Mouse (Mus musculus) kidney, embryonic 16.5 days (tissue): Measurements from ENCODE around the gene Gm44790. TPM values are rescaled to one million over a fixed set of nuclear protein-coding genes. Genes with fewer than 3 reads are reported as not detected.

Source experiments
- ATAC-seq: fragments of 200-750 bp; cut with Nextera tagmentation; 2 replicates; pipeline ENCODE4 v1.8.0; 2017; ENCODE audit warnings: moderate TSS enrichment; ENCODE audit not compliant: low FRiP score, low TSS enrichment
- H3K27ac ChIP-seq: fragments of 300-500 bp; sonication (generic); 2 replicates; pipeline ENCODE4 v1.5.1; 2014; ENCODE audit warnings: low read length
- H3K27me3 ChIP-seq: fragments of 300-500 bp; sonication (generic); 2 replicates; pipeline ENCODE4 v1.6.1; 2014; ENCODE audit warnings: low read length, control low read depth, mixed read lengths; ENCODE audit not compliant: insufficient read depth
- H3K36me3 ChIP-seq: fragments of 300-500 bp; sonication (generic); 2 replicates; pipeline ENCODE4 v1.6.1; 2014; ENCODE audit warnings: low read length, control low read depth, mixed read lengths; ENCODE audit not compliant: insufficient read depth
- H3K4me1 ChIP-seq: fragments of 300-500 bp; sonication (generic); 2 replicates; pipeline ENCODE4 v1.6.1; 2014; ENCODE audit warnings: low read length, control low read depth, mixed read lengths; ENCODE audit not compliant: insufficient read depth
- H3K4me2 ChIP-seq: fragments of 300-500 bp; sonication (generic); replicated peaks from 2 replicates; pipeline ENCODE4 v1.6.1; 2014; ENCODE audit warnings: low read depth, low read length
- H3K4me3 ChIP-seq: fragments of 300-500 bp; sonication (generic); 2 replicates; pipeline ENCODE4 v1.5.1; 2014; ENCODE audit warnings: mild to moderate bottlenecking, low read length
- H3K9ac ChIP-seq: fragments of 300-500 bp; sonication (generic); replicated peaks from 2 replicates; pipeline ENCODE4 v1.6.1; 2014; ENCODE audit warnings: low read length
- H3K9me3 ChIP-seq: fragments of 300-500 bp; sonication (generic); 2 replicates; pipeline ENCODE4 v1.6.1; 2016; ENCODE audit warnings: low read length, control low read depth
- WGBS: fragments of 180-500 bp; shearing (Covaris S2); extraction: QIAGEN DNeasy Blood & Tissue Kit; methylation state at CpG from one replicate; pipeline ENCODE4 v1.1.7; 2014; 5-methylcytosine and 5-hydroxymethylcytosine counted together
- polyA plus RNA-seq: library from polyadenylated mRNA; unstranded; fragments of >200 nt; fragmentation: Nextera tagmentation; extraction: Ambion mirVana; gene quantifications from 2 replicates; pipeline ENCODE4 v1.2.1, GENCODE M21; 2015

The Gm44790 gene
- polyA plus RNA-seq, 1 experiment from 2014 or later, result not detected

- Histone ChIP-seq H3K9ac (no peak overlapping the region), H3K4me3 (no peak overlapping the region), H3K4me1 (no peaks in the 10 kb centered on the region), H3K27me3 (no peaks in the 10 kb centered on the region), H3K4me2 (no peak overlapping the region), H3K36me3 (peaks cover 45% of the 10 kb centered on the region), H3K9me3 (no peaks in the 10 kb centered on the region), H3K27ac (no peak overlapping the region)
- ATAC-seq, result no peak
- 92% methylated on average over 1 of the region's 1 CpGs for WGBS
Measured at GRCm38 (mm10) chr6:86433696-86434095, 7.2 kb downstream of the Gm44790 start.

DNA sequence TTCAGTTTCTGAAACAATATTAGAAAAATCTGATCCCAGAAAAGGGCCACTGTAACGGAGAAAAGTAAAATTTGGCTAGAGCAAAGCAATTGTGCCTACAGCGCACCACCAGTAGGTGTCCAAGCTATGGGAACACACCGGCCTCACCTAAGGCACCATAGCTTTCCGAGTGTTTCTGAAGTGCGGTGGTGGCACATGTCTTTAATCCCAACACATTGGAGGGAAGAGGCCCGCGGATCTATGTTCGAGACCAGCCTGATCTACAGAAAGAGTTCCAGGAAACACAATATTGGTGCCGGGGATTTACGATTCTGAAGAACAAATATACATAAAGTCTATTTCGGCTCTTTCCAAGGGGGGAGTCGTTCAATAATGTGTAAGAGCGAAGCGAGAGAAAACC lies 11.3 kb downstream of the Gm44790 start:
- peak; percentile 66; the same call in 1 of the 2 replicates for ATAC-seq
- 2% methylated on average over 14 of the region's 14 CpGs for whole genome bisulfite sequencing
- H3K9me3 ChIP-seq, result no peaks in the 10 kb centered on the region
- H3K36me3 ChIP-seq, result peaks cover 26% of the 10 kb centered on the region
- H3K27me3 ChIP-seq, result no peaks in the 10 kb centered on the region
- peak overlapping the region; percentile 79 for H3K4me2 ChIP-seq
- peaks cover 8% of the 10 kb centered on the region for H3K4me1 ChIP-seq
- H3K27ac ChIP-seq, result peak overlapping the region; percentile 94
- H3K9ac ChIP-seq, result peak overlapping the region; percentile 86
- H3K4me3 ChIP-seq, result peak overlapping the region; percentile 64

DNA sequence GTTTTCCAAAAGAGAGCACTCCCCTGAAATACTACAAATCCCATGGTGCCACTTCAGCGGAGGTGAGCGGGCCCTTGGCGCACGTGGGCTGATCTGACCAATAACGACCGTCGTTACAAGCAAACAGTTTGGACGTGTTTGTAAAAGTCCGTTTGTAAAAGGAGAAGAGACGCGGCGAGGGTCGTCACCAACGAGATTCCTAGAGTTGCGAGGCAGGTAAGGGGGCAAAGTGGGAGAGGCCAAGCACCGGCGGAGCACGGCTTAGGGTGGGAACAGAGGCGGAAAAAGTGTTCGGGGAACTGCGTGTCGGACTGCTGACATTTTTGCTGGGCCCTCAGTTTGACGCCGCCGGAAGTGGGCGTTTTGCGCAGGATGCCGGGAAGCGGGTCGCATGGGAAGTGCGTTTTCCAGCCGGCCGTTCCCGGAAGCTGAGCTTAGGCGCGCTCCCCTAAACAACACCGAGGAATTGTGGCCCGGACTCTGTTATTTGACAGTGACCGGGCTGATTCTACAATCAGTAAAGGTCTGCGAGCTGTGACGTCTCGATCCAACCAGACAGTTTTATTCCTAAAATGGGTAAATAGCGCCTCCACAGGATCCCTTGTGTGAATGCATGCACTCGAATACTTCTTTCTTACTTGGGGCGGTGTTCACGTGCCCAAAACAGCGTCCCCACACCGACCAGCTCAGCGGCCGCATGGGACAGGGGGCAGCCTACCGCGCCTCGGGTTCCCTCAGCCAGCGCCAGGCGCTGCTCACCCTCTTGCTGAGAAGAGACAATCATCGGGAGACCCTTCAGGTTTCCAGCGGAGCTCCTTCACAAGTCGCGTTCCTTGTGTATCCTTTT lies 12.0 kb downstream of the Gm44790 start, which contains the start of gene C87436:
C87436 (plus strand) TSS at position 103 of the 847 bp plus-strand sequence.
- H3K4me2 ChIP-seq, result peak within 1 kb of the TSS; percentile 79
- H3K9ac ChIP-seq, result peak within 1 kb of the TSS; percentile 86
- H3K4me1 ChIP-seq, result peaks cover 8% of the 10 kb centered on the region
- H3K36me3 ChIP-seq, result peaks cover 24% of the 10 kb centered on the region
- peak within 1 kb of the TSS; percentile 94 for H3K27ac ChIP-seq
- H3K27me3 ChIP-seq, result no peaks in the 10 kb centered on the region
- WGBS, result under 1% methylated on average over 59 of the region's 59 CpGs
- H3K9me3 ChIP-seq, result no peaks in the 10 kb centered on the region
- ATAC-seq, result peak; percentile 94
- peak within 1 kb of the TSS; percentile 64 for H3K4me3 ChIP-seq

DNA sequence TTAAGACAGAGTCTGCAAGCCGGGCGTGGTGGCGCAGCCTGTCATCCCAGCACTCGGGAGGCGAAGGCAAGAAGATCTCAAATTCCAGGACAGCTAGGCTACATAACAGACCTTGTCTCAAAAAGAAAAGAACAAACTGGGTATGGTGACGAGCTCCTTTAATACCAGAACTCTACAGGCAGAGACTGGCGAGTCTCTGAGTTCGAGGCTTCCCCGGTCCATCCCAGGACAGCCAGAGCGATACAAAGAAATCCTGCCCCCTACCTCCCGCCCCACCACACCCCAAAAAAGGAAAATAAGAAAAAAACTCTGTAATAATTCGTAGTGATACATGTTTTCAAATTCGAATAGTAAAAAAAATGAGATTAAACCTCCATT lies 12.7 kb downstream of the Gm44790 start:
- Histone ChIP-seq H3K9ac (peak overlapping the region; percentile 86), H3K4me1 (peaks cover 8% of the 10 kb centered on the region), H3K4me3 (peak overlapping the region; percentile 64), H3K27me3 (no peaks in the 10 kb centered on the region), H3K9me3 (no peaks in the 10 kb centered on the region), H3K4me2 (peak overlapping the region; percentile 79), H3K36me3 (peaks cover 23% of the 10 kb centered on the region), H3K27ac (peak overlapping the region; percentile 94)
- 6% methylated on average over 13 of the region's 13 CpGs for WGBS
- no peak; the same call in 1 of the 2 replicates for ATAC-seq

GRCm38 (mm10) chr6:86439531-86439930 lies 13.1 kb downstream of the Gm44790 start:
- peak overlapping the region; percentile 64 for H3K4me3 ChIP-seq
- 93% methylated on average over 1 of the region's 1 CpGs for WGBS
- peaks cover 20% of the 10 kb centered on the region for H3K36me3 ChIP-seq
- ATAC-seq, result no peak
- H3K9me3 ChIP-seq, result no peaks in the 10 kb centered on the region
- H3K9ac ChIP-seq, result peak overlapping the region; percentile 86
- peaks cover 8% of the 10 kb centered on the region for H3K4me1 ChIP-seq
- no peaks in the 10 kb centered on the region for H3K27me3 ChIP-seq
- no peak overlapping the region for H3K27ac ChIP-seq
- peak overlapping the region; percentile 79 for H3K4me2 ChIP-seq

DNA sequence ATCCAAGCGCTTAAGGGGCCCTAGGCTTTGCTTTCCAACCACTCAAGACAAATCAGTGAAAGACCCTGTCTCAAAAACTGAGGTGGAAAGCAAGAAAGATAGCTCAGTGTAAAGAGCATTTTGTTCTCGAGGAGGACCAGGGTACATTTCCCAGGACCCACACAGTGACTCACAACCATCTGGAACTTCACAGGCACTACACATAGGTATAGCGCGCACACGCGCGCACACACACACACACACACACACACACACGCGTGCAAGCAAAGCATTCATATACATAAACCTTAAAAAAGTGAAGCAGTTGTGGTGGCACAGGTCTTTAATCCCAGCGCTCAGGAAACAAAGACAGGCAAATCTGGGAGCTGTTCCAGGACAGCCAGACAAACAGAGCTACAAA lies 15.1 kb downstream of the Gm44790 start:
- Histone ChIP-seq H3K27ac (no peak overlapping the region), H3K9ac (no peak overlapping the region), H3K4me1 (peaks cover 8% of the 10 kb centered on the region), H3K27me3 (no peaks in the 10 kb centered on the region), H3K9me3 (no peaks in the 10 kb centered on the region), H3K4me3 (no peak overlapping the region), H3K4me2 (no peak overlapping the region), H3K36me3 (peaks cover 19% of the 10 kb centered on the region)
- WGBS, result 96% methylated on average over 10 of the region's 10 CpGs
- no peak for ATAC-seq

DNA sequence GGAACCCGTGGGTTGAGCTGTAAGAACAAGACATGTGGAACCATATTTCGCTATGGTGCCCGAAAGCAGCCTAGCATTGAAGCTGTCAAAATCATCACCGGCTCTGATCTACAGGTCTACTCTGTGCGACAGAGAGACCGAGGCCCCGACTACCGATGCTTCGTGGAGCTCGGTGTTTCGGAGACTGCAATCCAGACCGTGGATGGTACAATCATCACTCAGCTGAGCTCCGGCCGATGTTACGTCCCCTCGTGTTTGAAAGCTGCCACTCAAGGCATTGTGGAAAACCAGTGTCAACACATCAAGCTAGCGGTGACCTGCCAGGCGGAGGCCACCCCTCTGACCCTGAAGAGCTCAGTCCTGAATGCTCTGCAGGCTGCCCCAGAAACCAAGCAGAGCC lies 19.1 kb downstream of the Gm44790 start:
- ATAC-seq, result no peak
- no peak overlapping the region for H3K4me2 ChIP-seq
- no peaks in the 10 kb centered on the region for H3K9me3 ChIP-seq
- H3K27ac ChIP-seq, result no peak overlapping the region
- peaks cover 44% of the 10 kb centered on the region for H3K36me3 ChIP-seq
- H3K4me3 ChIP-seq, result no peak overlapping the region
- 93% methylated on average over 18 of the region's 18 CpGs for WGBS
- H3K27me3 ChIP-seq, result no peaks in the 10 kb centered on the region
- no peaks in the 10 kb centered on the region for H3K4me1 ChIP-seq
- no peak overlapping the region for H3K9ac ChIP-seq

GRCm38 (mm10) chr6:86446927-86447568 lies 20.6 kb downstream of the Gm44790 start:
- 96% methylated on average over 1 of the region's 1 CpGs for WGBS

GRCm38 (mm10) chr6:86456727-86457126 lies 30.3 kb downstream of the Gm44790 start:
- H3K9me3 ChIP-seq, result no peaks in the 10 kb centered on the region
- no peak overlapping the region for H3K4me2 ChIP-seq
- no peaks in the 10 kb centered on the region for H3K4me1 ChIP-seq
- ATAC-seq, result no peak
- peaks cover 31% of the 10 kb centered on the region for H3K36me3 ChIP-seq
- H3K27ac ChIP-seq, result no peak overlapping the region
- 94% methylated on average over 3 of the region's 3 CpGs for WGBS
- no peak overlapping the region for H3K4me3 ChIP-seq
- no peaks in the 10 kb centered on the region for H3K27me3 ChIP-seq
- H3K9ac ChIP-seq, result no peak overlapping the region

More at GRCm38 (mm10) chr6:86446927-86447568, 20.6 kb downstream of the Gm44790 start:
- no peak overlapping the region for H3K4me2 ChIP-seq
- ATAC-seq, result no peak
- peaks cover 51% of the 10 kb centered on the region for H3K36me3 ChIP-seq
- no peak overlapping the region for H3K9ac ChIP-seq
- no peak overlapping the region for H3K27ac ChIP-seq
- no peak overlapping the region for H3K4me3 ChIP-seq
- no peaks in the 10 kb centered on the region for H3K27me3 ChIP-seq
- H3K9me3 ChIP-seq, result no peaks in the 10 kb centered on the region
- H3K4me1 ChIP-seq, result no peaks in the 10 kb centered on the region

DNA sequence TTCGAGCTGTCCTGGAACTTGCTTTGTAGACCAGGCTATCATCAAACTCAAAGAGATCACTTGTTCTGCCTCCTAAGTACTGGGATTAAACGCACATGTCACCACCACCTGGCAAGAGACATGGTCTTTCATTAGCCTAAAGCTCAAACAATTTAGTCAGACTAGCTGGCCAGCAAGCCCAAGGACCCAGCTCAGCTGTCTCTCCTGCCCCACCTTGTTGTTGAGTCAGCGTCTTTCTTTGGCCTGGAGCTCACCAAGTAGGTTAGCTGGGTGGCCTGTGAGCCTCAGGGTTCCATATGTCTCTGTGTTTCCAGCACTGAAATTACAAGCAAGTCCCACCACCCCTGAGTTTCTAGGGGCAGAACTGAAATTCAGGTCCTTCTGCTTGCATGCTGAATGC lies 36.6 kb downstream of the Gm44790 start:
- WGBS, result 88% methylated on average over 3 of the region's 3 CpGs

More for the DNA sequence above, 36.6 kb downstream of the Gm44790 start:
- Histone ChIP-seq H3K9ac (no peak overlapping the region), H3K9me3 (no peaks in the 10 kb centered on the region), H3K27ac (no peak overlapping the region), H3K27me3 (no peaks in the 10 kb centered on the region), H3K36me3 (peaks cover 34% of the 10 kb centered on the region; the same call in 1 of the 2 replicates), H3K4me1 (no peaks in the 10 kb centered on the region), H3K4me2 (no peak overlapping the region), H3K4me3 (no peak overlapping the region)
- ATAC-seq, result no peak
